Mouse (Mus musculus) CH12F3 (cell line): ENCODE results near the gene Fut8.
"Not testable (repeated sequence)": the region's sequence is repeated elsewhere in the genome, so short reads cannot be mapped to it uniquely, and the experiment has no call there.

Experiments
- in situ Hi-C: fragments of 300-500 bp; cut with MboI; formaldehyde crosslinking; loops from 2 replicates; pipeline ENCODE4 v1.14.3; 2020; ENCODE audit warnings: low sequenced_read_pairs

Gene Fut8

DNA sequence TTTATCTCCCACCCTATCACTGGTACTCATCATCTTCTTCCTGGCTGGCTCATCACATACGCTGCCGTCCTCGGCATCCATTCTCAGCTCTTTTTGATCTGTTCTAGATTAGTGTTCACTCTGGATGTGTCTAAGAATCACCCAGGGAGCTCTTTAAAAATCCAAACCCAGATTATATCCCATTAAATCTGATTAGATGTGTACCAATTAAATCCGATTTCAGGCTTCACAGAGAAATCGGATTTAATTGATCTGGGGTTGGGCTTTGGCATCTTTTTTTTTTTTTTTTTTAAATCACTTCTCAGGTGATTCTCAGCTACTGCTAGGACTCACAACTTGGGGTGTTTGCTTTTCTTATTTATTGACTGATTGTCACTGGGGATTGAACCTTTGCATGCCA is 17.3 kb upstream of the Fut8 start:
- in situ Hi-C loops = no loop called here

DNA sequence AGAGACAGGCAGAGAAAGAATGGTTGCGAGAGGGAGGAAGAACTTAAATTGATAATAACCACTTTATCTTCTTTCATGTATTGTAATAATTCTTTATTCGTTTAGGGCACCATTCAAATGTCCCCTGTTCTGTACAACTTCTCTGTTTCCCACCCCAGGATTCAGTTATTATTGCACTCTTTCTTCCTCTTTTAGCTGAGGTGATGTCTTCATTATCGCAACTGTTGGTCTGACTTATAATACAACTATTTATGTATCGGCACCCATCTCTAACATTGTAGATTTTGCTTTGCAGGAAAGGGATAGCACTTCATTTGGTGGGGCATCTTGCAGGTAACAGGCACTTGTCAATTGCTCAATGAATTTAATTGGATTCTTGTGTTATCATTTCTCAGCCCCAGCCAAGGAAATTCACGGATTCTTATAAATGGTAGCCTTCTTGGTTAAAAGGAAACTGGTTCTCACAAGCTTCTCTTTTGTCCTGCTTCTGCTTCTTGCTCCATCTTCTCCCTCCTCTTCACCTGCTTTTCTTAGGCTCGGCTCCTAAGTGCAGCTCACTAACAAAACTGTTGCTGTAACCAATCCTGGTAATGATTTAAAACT is 15.6 kb upstream of the Fut8 start:
- in situ Hi-C loops = no loop called here

DNA sequence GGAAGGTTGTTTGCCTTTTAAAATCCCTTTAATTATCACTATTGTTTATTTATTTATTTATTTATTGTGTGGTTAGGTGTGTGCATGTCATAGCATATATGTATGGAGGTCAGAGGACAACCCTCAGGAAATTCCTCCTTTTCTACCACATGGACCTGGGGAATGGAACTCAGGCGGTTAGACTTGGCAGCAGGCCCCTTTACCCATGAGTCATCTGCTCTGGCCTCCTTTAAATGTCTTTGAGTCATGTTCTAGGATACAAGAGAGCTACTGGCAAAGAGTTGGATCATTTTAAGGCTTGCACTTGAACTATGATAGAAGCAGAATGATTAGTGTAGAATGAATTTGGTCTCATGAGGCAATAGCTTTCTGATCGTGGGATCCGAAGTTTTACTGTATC is 14.3 kb upstream of the Fut8 start:
- in situ Hi-C loops = no loop called here

DNA sequence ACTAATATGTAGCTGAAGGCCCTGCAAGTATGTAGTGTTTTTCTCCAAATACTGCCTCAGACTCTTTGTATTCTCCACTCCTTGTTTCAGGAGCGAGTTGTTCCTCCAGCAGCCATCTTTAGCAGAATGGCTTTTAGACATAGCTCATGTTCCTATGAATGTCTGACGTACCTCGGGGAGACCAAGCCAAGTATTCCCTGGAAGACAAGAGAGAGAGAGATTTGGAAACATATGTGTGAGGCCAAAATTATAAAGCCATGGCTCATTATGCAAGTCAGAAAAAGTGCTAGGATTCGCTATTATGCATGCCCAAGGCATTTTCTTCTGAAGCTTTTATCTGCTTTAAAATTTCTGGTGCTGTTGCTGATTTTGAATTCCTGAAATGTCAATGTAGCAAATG is 13.8 kb upstream of the Fut8 start:
- in situ Hi-C loops = no loop called here

DNA sequence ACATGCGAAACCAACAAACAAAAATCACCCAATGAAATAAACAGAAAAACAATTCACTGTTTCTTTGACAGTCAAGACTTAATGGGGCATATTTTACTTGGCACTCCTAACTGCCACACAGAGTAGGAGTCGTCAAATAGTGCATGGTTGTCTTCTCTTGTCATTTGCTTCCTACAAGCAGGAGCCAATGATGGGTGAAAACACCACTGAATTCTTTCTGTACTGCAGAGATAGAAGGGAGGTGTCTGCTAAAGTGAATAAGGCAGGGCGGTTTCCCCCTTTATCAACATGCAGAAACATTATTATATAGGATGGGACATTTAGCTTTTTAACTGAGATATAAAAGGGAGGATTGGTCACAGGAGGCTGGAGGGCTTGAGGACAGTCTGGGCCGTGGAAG is 13.0 kb upstream of the Fut8 start:
- in situ Hi-C loops = loop anchor here (25.0 kb wide), 2 partner anchors 213 to 562 kb away; no protein-coding TSS in a partner anchor

DNA sequence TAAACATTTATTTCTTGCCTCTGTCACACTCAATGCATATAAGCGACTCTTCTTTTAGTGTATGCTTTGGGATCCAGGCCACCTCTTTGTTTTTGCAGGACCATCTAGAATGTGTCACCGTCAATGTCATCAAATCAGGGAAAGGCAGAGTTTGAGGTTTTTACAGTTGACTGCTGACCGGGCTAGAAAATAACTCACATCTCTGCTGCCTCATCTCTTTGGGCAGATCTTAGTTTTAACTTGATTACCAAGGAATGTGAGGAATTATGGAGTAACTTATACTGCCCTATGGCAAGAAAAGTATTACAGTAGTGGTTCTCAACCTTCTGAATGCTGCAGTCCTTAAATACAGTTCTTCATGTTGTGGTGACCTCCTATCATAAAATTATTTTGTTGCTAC is 12.2 kb upstream of the Fut8 start:
- in situ Hi-C loops = loop anchor here (25.0 kb wide), 2 partner anchors 213 to 562 kb away; no protein-coding TSS in a partner anchor

DNA sequence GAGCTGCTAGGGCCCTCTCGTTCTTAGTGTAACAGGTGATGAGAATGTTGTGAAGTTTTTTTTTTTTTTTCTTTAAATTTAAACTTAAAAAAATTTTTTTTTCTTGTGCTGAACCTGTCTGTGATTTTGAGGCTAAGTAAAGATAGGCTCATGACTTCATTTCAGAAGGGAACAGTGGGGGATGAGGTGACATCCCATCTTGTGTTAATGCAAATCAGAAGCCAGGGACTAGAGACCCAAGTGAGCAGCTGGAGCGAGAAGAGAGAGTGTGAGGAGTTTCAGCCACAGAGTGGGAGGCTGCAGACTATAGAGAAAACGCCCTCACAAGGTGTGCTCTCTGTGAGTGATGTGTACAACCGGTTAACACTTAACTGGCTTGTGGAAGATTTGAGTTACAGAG is 2.0 kb upstream of the Fut8 start:
- in situ Hi-C loops = loop anchor here (10.0 to 25.0 kb wide), 3 partner anchors 91 to 551 kb away; no protein-coding TSS in a partner anchor

DNA sequence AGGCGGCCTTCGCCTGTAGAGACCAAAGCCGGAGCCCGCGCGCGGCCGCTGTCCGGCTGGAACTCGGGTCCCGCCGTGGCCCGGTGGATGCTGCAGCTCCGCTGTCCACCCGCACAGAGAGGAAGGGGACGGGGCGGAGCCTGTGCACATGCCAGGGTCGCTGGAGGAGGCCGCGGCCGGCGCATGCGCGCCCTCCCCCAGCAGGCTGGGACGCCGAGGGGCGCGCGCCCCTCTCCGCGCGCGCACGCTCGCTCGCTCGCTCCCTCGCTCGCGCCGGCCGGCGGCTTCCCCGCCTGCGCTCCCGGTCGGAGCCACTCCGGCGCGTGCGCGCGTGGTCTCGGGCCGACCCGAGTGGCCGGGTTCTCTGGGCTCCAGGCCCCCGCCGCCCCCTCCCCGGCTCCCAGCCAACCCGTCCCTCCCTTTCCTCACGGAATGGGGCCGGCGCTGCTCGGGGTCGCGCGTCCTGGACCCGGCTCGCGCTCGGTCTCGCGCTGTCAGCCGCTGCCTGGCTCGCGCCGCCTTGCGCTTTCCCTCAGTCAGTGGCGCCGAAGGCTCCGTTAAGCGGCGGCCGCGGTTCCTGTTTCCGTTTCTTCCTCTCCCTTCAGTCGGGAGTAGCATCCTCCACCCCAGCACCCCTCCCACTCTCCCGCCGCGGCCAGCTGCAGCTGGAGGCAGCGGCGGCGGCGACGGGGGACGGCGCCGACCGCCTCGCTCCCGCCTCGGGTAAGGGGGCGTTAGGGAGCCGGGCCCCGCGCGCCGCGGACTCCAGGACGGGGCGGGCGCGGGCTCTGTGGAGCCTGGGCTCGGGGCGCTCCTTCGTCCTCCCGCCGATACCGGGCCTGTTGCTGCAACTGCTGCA is 835 bp downstream of the Fut8 start:
- in situ Hi-C loops = loop anchor here (10.0 to 25.0 kb wide), 3 partner anchors 94 to 549 kb away; no protein-coding TSS in a partner anchor

DNA sequence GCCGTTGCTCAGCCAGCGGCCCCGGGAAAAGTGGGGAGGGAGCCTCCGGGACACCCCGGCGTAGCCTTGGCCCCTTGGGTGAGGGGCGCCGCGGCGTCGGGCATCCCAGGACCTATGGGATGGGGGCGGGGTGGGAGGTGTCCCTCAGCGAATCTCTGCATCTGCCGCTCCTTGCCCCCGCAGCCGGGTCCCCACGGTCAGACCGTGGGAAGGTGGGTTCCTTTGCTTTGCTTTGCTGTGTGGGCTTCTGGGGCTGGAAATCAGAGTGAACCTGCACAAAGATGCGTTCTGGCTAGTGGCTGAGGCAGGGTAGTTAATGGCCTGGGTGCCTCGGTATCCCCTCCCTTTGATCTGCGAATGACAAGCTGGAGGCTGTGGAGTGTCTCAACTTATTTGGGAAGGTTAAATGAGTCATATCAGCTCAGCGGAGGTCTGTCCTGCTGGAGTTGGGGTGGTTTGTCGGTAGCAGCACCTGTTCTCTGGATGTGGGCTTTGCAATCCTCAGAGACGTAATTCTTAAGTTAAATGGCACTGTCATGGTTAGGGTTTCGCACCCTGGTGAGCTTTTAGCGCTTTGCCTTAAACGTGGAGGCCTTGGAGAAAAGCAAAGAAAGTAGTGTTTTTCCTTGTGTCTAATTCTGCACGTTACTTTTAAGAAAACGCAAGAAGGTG is 1.6 kb downstream of the Fut8 start:
- in situ Hi-C loops = loop anchor here (10.0 to 25.0 kb wide), 4 partner anchors 95 to 548 kb away; no protein-coding TSS in a partner anchor

DNA sequence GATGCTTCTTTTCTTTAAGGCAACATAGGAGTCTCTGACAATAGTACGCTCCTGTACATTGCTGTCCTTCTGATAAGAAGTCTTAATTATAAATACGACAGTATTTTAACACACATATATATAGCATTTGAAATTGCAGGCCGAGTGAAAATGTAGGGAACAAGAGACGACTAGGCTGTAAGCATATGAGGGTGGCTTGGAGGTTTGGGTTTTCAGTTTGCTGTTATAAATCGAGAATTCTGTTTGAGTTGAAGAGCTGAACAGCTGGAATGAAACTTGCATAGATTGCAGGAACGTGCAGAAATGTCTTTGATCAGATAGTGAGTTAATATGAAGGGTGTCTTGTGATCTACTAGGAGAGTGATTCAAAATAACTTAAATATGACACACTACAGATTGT is 2.4 kb downstream of the Fut8 start:
- in situ Hi-C loops = loop anchor here (10.0 to 25.0 kb wide), 3 partner anchors 228 to 547 kb away; no protein-coding TSS in a partner anchor

DNA sequence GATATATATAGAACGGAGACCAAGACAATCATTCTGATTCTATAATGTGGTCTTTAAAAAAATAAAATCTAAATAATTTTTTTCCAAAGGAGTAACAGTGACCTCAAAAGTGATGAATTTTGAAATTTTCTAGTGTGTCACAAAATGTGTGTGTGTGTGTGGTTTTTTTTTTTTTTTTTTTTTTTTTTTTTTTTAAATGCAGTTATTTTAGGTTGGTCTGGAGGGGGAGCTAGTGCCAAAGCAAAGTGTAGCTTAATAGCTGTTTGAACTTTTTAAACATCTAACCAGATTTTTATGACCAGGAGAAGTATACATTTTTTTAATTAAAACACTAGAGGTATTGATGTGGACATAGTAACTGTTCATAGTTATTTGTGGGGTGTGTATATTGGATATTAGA is 2.9 kb downstream of the Fut8 start:
- in situ Hi-C loops = loop anchor here (10.0 to 25.0 kb wide), 3 partner anchors 229 to 546 kb away; no protein-coding TSS in a partner anchor

DNA sequence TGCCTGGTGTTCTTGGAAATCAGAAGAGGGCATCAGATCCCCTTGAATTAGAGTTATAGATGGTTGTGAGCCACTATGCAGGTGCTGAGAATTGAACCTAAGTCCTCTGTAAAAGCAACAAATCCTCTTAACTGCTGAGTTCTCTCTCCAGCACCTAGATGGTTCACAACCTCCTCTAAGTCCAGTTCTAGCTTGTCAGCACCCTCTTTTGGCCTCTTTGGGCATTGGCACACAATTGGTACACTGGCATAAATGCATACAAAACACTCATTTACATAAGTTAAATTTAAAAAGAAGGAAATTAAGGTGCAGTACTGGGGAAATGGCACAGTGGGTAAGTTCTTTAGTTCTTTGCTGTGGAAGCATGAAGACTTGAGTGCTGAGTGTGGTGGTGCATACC is 24.7 kb downstream of the Fut8 start:
- in situ Hi-C loops = no loop called here

DNA sequence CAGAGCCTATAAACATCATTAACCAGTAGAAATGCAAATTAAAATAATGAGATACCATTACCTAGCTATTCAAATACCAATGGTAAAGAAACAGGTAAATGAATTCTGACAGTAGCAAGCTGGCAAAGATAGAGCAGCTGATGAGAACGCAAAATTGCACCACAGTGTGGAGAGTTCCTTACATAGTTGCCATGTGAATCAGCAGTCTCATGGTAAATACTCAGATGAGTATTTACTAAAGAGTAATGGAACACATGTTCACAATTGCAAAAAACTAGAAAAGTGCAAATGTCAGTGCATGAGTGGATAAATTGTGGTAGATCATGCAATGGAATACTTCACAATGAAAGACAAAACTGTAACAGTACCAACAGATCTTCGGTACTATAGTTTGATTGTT is 25.9 kb downstream of the Fut8 start:
- in situ Hi-C loops = no loop called here

DNA sequence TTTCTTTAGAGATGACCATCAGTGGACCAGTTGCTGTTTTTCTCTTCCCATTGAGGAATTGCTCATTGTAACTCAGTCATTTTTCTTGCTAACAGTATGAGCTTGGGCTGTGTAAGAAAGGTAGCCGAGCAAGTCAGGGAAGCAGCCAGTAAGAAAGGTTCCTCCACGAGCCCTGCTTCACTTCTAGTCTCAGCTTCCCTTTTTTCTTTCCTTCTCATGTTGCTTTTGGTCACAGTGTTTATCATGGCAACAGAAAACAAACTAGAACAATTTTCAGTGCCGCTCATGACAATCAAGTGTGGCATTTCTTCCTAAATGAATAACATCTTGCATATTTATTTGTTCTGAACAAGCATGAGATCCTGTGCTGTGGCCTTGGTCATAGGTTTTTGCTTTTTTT is 32.8 kb downstream of the Fut8 start:
- in situ Hi-C loops = no loop called here

DNA sequence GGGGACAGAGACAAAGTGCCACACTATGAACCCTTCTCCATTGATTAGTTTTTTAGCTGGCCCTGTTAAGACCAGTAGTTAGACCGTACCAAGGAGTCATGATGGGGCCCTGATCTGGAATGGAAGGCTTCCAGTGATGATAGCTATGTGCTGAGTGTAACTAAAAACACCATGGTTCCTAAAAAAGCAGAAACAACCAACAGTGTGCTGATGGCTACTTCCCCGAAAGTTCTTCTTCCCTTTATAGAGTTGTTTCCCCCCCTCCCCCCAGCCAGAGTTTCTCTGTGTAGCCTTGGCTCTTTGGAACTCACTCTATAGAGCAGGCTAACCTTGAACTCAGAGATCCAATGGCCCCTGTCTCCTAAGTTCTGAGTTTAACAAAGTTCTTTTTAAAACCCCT is 50.6 kb downstream of the Fut8 start:
- in situ Hi-C loops = no loop called here

DNA sequence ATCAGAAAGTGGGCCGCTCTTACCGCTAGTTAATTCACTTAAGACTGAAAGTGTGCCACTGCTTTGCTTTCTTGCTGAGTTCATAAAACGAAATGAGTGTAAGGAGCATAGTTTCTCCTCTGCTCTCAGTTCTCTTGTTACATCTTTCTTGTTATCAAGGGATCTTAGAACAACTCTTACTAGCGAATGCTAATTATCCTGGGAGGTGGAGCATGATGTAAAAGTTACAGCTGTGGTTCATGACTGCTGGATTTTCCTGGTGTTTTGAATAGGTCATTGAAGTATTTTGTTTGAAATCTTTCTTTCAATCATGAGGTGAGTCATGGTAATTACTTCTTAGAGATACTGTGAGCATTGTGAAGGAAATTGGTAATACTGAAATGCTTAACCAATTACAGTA is 53.1 kb downstream of the Fut8 start:
- in situ Hi-C loops = no loop called here

DNA sequence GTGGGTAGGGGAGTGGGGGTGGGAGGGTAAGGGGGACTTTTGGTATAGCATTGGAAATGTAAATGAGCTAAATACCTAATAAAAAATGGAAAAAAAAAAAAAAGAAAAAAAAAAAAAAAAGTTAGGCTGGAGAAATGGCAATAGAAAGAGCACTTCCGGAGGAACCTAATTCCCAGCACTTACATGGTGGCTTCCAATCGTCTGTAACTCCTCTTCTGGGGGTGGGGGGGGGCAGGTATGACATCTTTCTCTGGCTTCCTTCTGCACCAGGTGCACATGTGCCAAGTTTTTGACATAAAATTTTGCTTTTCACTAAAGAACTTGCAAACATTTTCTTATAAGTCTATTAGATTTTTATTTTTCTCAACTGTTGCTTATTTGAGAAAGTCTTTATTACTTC is 53.9 kb downstream of the Fut8 start:
- in situ Hi-C loops = not testable (repeated sequence)

DNA sequence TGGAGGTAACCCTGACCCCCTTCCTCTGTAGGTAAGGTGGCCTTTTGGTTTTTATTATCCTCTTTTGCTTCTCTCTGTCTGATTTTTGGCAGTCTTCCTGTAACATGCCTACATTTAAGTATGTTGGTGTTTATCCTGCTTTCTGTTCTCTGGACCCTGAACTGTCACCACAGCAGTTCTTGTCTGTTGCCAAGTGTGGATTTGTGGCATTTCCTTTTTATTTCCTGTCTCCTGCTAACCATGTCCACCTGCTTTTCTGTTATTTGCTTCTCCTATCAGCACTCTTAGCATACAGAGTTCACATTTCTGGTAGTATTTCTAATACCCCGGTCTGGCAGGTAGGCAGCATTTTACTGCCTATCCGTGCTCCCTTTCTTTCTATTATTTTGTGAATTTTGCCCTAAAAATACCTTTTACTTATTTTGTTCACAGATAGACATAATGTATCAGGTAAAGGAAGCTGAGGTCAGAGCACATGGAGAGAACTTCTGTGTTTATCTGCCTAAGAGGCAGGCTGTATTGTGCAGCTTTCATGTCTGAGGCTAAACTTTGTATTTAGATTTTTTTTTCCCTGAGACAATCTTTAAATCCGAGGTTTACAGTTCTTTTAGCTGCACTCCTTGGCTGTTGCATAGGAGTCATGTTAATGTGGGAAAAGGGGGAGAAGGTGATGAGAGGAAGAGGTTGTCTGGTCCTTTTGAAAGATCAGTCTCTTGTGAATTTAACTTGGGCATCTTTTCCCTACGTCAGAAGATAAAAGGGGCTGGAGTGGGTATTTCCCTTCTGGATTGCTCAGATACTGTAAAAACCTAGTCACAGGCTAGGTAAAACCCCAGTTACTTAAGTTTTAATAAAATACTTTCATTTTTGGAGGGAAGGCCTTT is 54.7 kb downstream of the Fut8 start:
- in situ Hi-C loops = no loop called here

DNA sequence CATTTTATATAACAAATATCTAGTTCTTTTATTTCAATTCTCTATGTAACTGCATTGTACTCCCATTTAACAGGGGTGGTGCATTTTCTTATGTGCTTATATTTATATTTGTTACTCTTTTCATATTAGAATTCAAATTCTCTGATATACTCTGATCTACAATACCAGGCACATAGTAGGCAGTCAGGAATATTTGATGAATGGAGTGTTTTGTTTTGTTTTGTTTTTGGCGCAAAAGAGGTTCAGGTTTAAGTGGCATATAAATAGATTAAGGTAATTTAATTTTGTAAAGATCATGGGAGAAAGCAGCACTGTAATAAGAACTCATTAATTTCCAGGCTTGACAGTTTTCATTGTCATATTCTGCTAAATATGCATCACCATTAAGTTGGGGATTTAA is 58.2 kb downstream of the Fut8 start:
- in situ Hi-C loops = no loop called here

DNA sequence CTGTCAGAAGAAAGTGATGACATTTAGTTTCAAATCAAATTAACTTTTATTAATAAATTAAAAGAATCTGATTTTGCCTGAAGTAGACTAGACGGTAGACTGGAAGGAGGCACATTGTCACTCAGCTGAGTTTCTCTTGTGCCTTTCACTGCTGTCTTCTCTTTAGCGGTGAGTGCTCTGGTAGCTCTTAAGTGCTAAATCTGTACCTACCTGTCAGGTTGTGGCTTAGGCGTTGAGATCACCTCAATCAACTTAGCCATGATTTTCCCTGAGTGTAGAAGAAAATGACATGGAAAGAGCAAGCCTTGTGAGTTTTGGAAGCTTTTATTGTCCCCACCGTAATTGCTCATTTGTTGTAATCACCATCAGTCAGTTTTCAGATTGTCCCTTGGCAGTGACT is 59.2 kb downstream of the Fut8 start:
- in situ Hi-C loops = no loop called here

DNA sequence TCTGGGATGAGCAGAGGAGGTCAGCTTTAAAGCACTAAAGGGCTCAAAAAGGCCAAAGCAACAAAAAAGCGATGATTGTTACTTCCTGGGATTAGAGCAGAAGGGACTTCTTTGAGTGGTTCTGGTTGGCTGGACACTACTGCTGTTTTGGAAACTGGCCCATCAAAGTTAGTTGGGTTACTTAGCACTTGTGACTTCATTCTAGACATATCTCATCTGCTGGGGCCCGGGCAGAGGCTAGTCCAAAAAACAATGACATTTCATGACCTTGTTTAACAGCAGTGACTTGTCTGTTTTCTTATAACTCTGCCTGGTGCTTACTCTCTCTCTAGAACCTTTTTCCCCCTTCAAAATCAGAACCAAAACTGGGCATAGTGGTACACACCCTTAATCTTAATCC is 59.9 kb downstream of the Fut8 start:
- in situ Hi-C loops = no loop called here
